Mouse (Mus musculus) testis, postnatal 10 days (tissue): ENCODE results near the gene Mrtfa.
A peak's percentile ranks its signal among the peaks of the same experiment; 100 is the strongest.

Source experiments
- DNase-seq: peaks from one replicate; pipeline ENCODE4 v3.0.0; 2021; ENCODE audit warnings: low spot score

The Mrtfa gene

GRCm38 (mm10) chr15:81154846-81155624 is 35.5 kb downstream of the Mrtfa start:
- DNase-seq: no peak

GRCm38 (mm10) chr15:81141956-81142576 is 48.5 kb downstream of the Mrtfa start:
- DNase-seq: no peak

GRCm38 (mm10) chr15:81140004-81140403 is 50.6 kb downstream of the Mrtfa start:
- DNase-seq: no peak

- DNase-seq: no peak
These were observed 53.3 kb downstream of the Mrtfa start for GRCm38 (mm10) chr15:81137298-81137697.

GRCm38 (mm10) chr15:81133781-81134180 is 56.8 kb downstream of the Mrtfa start:
- no peak for DNase-seq

GRCm38 (mm10) chr15:81131152-81131551 is 59.4 kb downstream of the Mrtfa start:
- no peak for DNase-seq

GRCm38 (mm10) chr15:81129970-81130369 is 60.6 kb downstream of the Mrtfa start:
- DNase-seq: no peak

GRCm38 (mm10) chr15:81128155-81128838 is 62.3 kb downstream of the Mrtfa start:
- DNase-seq: no peak

GRCm38 (mm10) chr15:81124282-81124681 is 66.3 kb downstream of the Mrtfa start:
- no peak for DNase-seq

- DNase-seq: no peak
These were observed 67.4 kb downstream of the Mrtfa start for GRCm38 (mm10) chr15:81123122-81123521.

GRCm38 (mm10) chr15:81122535-81122934 is 68.0 kb downstream of the Mrtfa start:
- no peak for DNase-seq

GRCm38 (mm10) chr15:81122078-81122477 is 68.5 kb downstream of the Mrtfa start:
- no peak for DNase-seq

GRCm38 (mm10) chr15:81120946-81121345 is 69.6 kb downstream of the Mrtfa start:
- no peak for DNase-seq

- DNase-seq: peak; percentile 53
These were observed 70.4 kb downstream of the Mrtfa start for GRCm38 (mm10) chr15:81120140-81120539.

GRCm38 (mm10) chr15:81118226-81118625 is 72.3 kb downstream of the Mrtfa start:
- no peak for DNase-seq

- no peak for DNase-seq
These were observed 78.0 kb downstream of the Mrtfa start for GRCm38 (mm10) chr15:81112589-81112988.

GRCm38 (mm10) chr15:81110315-81110714 is 80.2 kb downstream of the Mrtfa start:
- DNase-seq: no peak

GRCm38 (mm10) chr15:81105962-81106361 is 84.6 kb downstream of the Mrtfa start:
- no peak for DNase-seq

GRCm38 (mm10) chr15:81104585-81105259 is 85.8 kb downstream of the Mrtfa start:
- DNase-seq: no peak

GRCm38 (mm10) chr15:81103500-81103899 is 87.1 kb downstream of the Mrtfa start:
- DNase-seq: no peak

- DNase-seq: no peak
These were observed 88.2 kb downstream of the Mrtfa start for GRCm38 (mm10) chr15:81102274-81102879.

GRCm38 (mm10) chr15:81101316-81101715 is 89.2 kb downstream of the Mrtfa start:
- DNase-seq: no peak
